Mouse (Mus musculus) neural tube, embryonic 15.5 days (tissue): ENCODE measurements around the gene Clrn1. TPM values are rescaled to one million over a fixed set of nuclear protein-coding genes. Genes with fewer than 3 reads are reported as not detected.
A peak's percentile ranks its signal among the peaks of the same experiment; 100 is the strongest.

Experiments
- ATAC-seq: fragments of 200-750 bp; cut with Nextera tagmentation; 2 replicates; pipeline ENCODE4 v1.8.0; 2017; ENCODE audit warnings: mild to moderate bottlenecking, moderate TSS enrichment, moderate library complexity; ENCODE audit not compliant: low FRiP score
- H3K27ac ChIP-seq: fragments of 300-500 bp; sonication (generic); replicated peaks from 2 replicates; pipeline ENCODE4 v1.5.1; 2015; ENCODE audit warnings: mild to moderate bottlenecking, inconsistent platforms
- H3K27me3 ChIP-seq: fragments of 300-500 bp; sonication (generic); replicated peaks from 2 replicates; pipeline ENCODE4 v1.6.1; 2015; ENCODE audit warnings: inconsistent platforms
- H3K36me3 ChIP-seq: fragments of 300-500 bp; sonication (generic); 2 replicates; pipeline ENCODE4 v1.6.1; 2015; ENCODE audit warnings: inconsistent platforms
- H3K4me1 ChIP-seq: fragments of 300-500 bp; sonication (generic); 2 replicates; pipeline ENCODE4 v1.6.1; 2015; ENCODE audit warnings: inconsistent platforms
- H3K4me2 ChIP-seq: fragments of 300-500 bp; sonication (generic); 2 replicates; pipeline ENCODE4 v1.6.1; 2015; ENCODE audit warnings: inconsistent platforms, mild to moderate bottlenecking, moderate library complexity
- H3K4me3 ChIP-seq: fragments of 300-500 bp; sonication (generic); replicated peaks from 2 replicates; pipeline ENCODE4 v1.5.1; 2015; ENCODE audit warnings: mild to moderate bottlenecking, inconsistent platforms
- H3K9ac ChIP-seq: fragments of 300-500 bp; sonication (generic); replicated peaks from 2 replicates; pipeline ENCODE4 v1.6.1; 2015; ENCODE audit warnings: mild to moderate bottlenecking, inconsistent platforms
- H3K9me3 ChIP-seq: fragments of 300-500 bp; sonication (generic); replicated peaks from 2 replicates; pipeline ENCODE4 v1.6.1; 2016; ENCODE audit warnings: inconsistent platforms
- WGBS: fragments of 180-500 bp; shearing (Covaris S2); methylation state at CpG from one replicate; pipeline ENCODE4 v1.1.7; 2015; ENCODE audit warnings: mixed read lengths; 5-methylcytosine and 5-hydroxymethylcytosine counted together
- polyA plus RNA-seq: library from polyadenylated mRNA; unstranded; fragments of >200 nt; fragmentation: Nextera tagmentation; extraction: Ambion mirVana; gene quantifications from 2 replicates; pipeline ENCODE4 v1.2.1, GENCODE M21; 2015

The Clrn1 gene
- polyA plus RNA-seq, 1 experiment from 2014 or later, result 1.2 TPM

GRCm38 (mm10) chr3:58798245-58798644, 86.9 kb downstream of the Clrn1 start:
- Histone ChIP-seq H3K9ac (no peak overlapping the region), H3K27me3 (no peaks in the 10 kb centered on the region), H3K4me1 (0 out of 2 replicates have a peak, but pooled peaks cover 3% of the 10 kb centered on the region), H3K36me3 (no peaks in the 10 kb centered on the region), H3K9me3 (no peaks in the 10 kb centered on the region), H3K27ac (no peak overlapping the region), H3K4me3 (no peak overlapping the region), H3K4me2 (no peak overlapping the region)
- ATAC-seq, result peak; percentile 46; the same call in 1 of the 2 replicates
- WGBS, result 65% methylated on average over 8 of the region's 8 CpGs

Other genes starting within 250 kb of the Clrn1 start
- 0.18 TPM in 1 of 2 replicates, not detected in the other for gene Erich6, start 248.1 kb downstream of the Clrn1 start, polyA plus RNA-seq
- gene Siah2, start 192.9 kb downstream of the Clrn1 start, polyA plus RNA-seq, result 10.2 and 12.2 TPM in 2 replicates
- 0.17 and 0.26 TPM in 2 replicates for gene Mindy4b-ps, start 63.0 kb downstream of the Clrn1 start, polyA plus RNA-seq
- 4.6 and 4.8 TPM in 2 replicates for gene Med12l, start 120.5 kb upstream of the Clrn1 start, polyA plus RNA-seq
- gene Gpr171, start 216.5 kb upstream of the Clrn1 start, polyA plus RNA-seq, result 1.6 and 4.4 TPM in 2 replicates